Mouse (Mus musculus) ovary, adult 18-20 months (tissue): Measurements from ENCODE around the gene Slc35d3.

ENCODE experiments used
- DNase-seq: peaks from one replicate; pipeline ENCODE4 v3.0.0; 2022; ENCODE audit warnings: low spot score, mixed read lengths

The Slc35d3 gene

GRCm38 (mm10) chr10:19835887-19836710, 15.2 kb downstream of the Slc35d3 start:
- DNase-seq = no peak

GRCm38 (mm10) chr10:19834222-19834621, 17.0 kb downstream of the Slc35d3 start:
- no peak for DNase-seq

- DNase-seq = no peak
These were observed 20.0 kb downstream of the Slc35d3 start for GRCm38 (mm10) chr10:19831072-19831849.

GRCm38 (mm10) chr10:19820986-19821385, 30.3 kb downstream of the Slc35d3 start:
- DNase-seq = no peak

- DNase-seq = no peak
These were observed 32.4 kb downstream of the Slc35d3 start for GRCm38 (mm10) chr10:19818723-19819355.

- no peak for DNase-seq
These were observed 35.9 kb downstream of the Slc35d3 start for GRCm38 (mm10) chr10:19815371-19815770.

GRCm38 (mm10) chr10:19811436-19812172, 39.7 kb downstream of the Slc35d3 start:
- no peak for DNase-seq

- DNase-seq = no peak
These were observed 46.5 kb downstream of the Slc35d3 start for GRCm38 (mm10) chr10:19804763-19805162.

- DNase-seq = no peak
These were observed 48.3 kb downstream of the Slc35d3 start for GRCm38 (mm10) chr10:19802958-19803357.
